Mouse (Mus musculus): ENCODE measurements around the gene Rab12. TPM values are rescaled to one million over a fixed set of nuclear protein-coding genes. Genes with fewer than 3 reads are reported as not detected.
A peak's percentile ranks its signal among the peaks of the same experiment; 100 is the strongest.

Rab12 gene
- total and polyA plus RNA-seq, 2 experiments from 2014 or later = 52.5 to 56.4 TPM

DNA sequence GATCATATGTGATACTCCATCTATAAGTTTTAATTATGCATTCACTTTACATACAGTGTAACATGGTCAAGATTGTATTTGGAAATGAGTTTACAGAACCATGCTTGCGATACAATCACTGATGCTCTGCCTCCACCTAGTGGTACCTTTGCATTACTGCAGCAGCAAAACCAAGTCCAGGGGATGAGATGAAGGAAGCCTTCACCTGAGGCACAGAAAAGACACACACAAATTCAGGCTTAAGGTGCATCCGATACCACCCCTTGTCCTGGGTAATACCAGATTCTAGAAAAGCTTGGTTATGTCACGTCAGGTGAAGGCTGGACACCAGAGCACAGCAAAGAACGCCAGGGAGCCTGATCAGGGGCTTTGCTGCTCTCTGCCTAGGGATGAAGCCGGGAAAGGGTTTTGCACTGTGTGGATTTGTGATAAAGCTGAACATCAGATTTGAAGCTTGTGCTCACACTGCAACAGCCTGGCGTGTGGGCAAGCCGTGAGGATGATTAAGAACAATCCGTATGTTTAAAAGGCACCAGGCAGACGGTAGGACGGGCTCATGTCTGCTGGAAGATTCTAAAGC, 29.4 kb downstream of the Rab12 start:
- Histone ChIP-seq H3K27me3 (ENCODE audit: control insufficient read depth, insufficient read depth, low read length) (no peaks in the 10 kb centered on the region), H3K4me3 (ENCODE audit: low read depth, low read length) (no peak overlapping the region), H3K9me3 (replicated peaks; ENCODE audit: control insufficient read depth, low read length) (no peaks in the 10 kb centered on the region), H3K4me1 (ENCODE audit: control insufficient read depth, insufficient read depth) (no peaks in the 10 kb centered on the region), H3K36me3 (replicated peaks; ENCODE audit: control insufficient read depth, insufficient read depth, low read length) (peaks cover 14% of the 10 kb centered on the region), H3K27ac (ENCODE audit: low read depth) (no peak overlapping the region), H3K4me2 (ENCODE audit: low read depth, low read length) (no peak overlapping the region), H3K9ac (replicated peaks; ENCODE audit: low read depth, low read length) (no peak overlapping the region)
- TF ChIP-seq EP300 (IDR thresholded peaks at IDR 0.05; ENCODE audit: low read depth) (no peak), CTCF (IDR thresholded peaks at IDR 0.05; ENCODE audit: low read depth) (peak; percentile 99)
- no peak for ATAC-seq (ENCODE audit: insufficient read depth, low read depth)
- whole genome bisulfite sequencing = 40% methylated on average over 10 of the region's 10 CpGs
- DNase-seq (ENCODE audit: low spot score) = peak; percentile 67

DNA sequence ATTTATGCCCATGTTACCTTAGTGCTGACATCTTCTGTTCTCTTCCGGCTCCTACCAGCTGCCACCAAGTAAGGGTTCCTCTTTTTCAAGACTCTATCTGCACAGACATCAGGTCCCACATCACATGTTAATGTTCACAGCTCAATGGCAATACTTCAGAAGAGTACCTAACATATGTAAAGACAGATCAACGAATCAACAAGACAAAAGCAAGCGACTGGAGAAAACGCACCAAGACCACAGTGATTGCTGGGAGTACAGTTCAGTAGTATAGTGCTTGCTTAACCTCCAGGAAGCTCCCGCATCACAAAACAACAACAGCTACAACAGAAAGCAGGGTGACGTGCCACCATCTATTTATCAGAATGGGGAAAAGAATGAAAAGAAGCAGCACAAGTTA, 33.0 kb downstream of the Rab12 start:
- 88% methylated on average over 6 of the region's 6 CpGs for WGBS
- TF ChIP-seq CTCF (IDR thresholded peaks at IDR 0.05; ENCODE audit: low read depth) = no peak
- TF ChIP-seq EP300 (IDR thresholded peaks at IDR 0.05; ENCODE audit: low read depth) = no peak
- no peaks in the 10 kb centered on the region for H3K9me3 ChIP-seq (replicated peaks; ENCODE audit: control insufficient read depth, low read length)
- H3K4me2 ChIP-seq (ENCODE audit: low read depth, low read length) = no peak overlapping the region
- 0 out of 2 replicates have a peak, but pooled peaks cover 3% of the 10 kb centered on the region for H3K27me3 ChIP-seq (ENCODE audit: control insufficient read depth, insufficient read depth, low read length)
- no peak overlapping the region for H3K9ac ChIP-seq (replicated peaks; ENCODE audit: low read depth, low read length)
- H3K4me1 ChIP-seq (ENCODE audit: control insufficient read depth, insufficient read depth) = no peaks in the 10 kb centered on the region
- no peaks in the 10 kb centered on the region for H3K36me3 ChIP-seq (replicated peaks; ENCODE audit: control insufficient read depth, insufficient read depth, low read length)
- no peak overlapping the region for H3K27ac ChIP-seq (ENCODE audit: low read depth)
- no peak overlapping the region for H3K4me3 ChIP-seq (ENCODE audit: low read depth, low read length)
- DNase-seq (ENCODE audit: low spot score) = no peak
- no peak for ATAC-seq (ENCODE audit: insufficient read depth, low read depth)

GRCm38 (mm10) chr17:66485742-66486141, 33.8 kb downstream of the Rab12 start:
- H3K27me3 ChIP-seq (ENCODE audit: control insufficient read depth, insufficient read depth, low read length) = peaks cover 3% of the 10 kb centered on the region; the same call in 1 of the 2 replicates
- 0 out of 2 replicates have a peak overlapping the region, but pooled peaks have one; percentile 15 for H3K4me2 ChIP-seq (ENCODE audit: low read depth, low read length)
- H3K9me3 ChIP-seq (replicated peaks; ENCODE audit: control insufficient read depth, low read length) = no peaks in the 10 kb centered on the region
- H3K36me3 ChIP-seq (replicated peaks; ENCODE audit: control insufficient read depth, insufficient read depth, low read length) = no peaks in the 10 kb centered on the region
- TF ChIP-seq CTCF (IDR thresholded peaks at IDR 0.05; ENCODE audit: low read depth) (peak; percentile 76), EP300 (IDR thresholded peaks at IDR 0.05; ENCODE audit: low read depth) (no peak)
- WGBS = 7% methylated on average over 11 of the region's 11 CpGs
- H3K4me1 ChIP-seq (ENCODE audit: control insufficient read depth, insufficient read depth) = no peaks in the 10 kb centered on the region
- no peak overlapping the region for H3K27ac ChIP-seq (ENCODE audit: low read depth)
- H3K9ac ChIP-seq (replicated peaks; ENCODE audit: low read depth, low read length) = no peak overlapping the region
- DNase-seq (ENCODE audit: low spot score) (peak; percentile 41), ATAC-seq (ENCODE audit: insufficient read depth, low read depth) (no peak)
- H3K4me3 ChIP-seq (ENCODE audit: low read depth, low read length) = no peak overlapping the region

DNA sequence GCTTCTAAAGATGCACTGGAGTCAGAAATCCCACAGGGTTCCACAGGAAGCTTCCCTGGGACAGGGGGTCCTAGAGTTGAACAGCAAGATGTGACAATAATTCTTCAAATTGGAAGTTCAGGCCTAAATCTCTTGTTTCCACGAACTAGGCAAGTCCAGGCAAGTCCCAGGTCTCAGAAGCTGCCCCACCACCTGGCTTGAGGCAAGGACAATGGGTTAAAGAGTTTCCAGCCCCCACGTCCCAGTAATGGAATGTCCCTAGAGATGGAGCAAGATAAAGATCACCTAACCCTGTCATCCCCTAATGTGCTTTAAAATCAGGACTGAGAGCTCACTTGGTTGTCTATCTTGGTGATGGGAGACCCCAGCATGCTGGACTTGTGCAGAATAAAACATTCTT, 34.6 kb downstream of the Rab12 start:
- Histone ChIP-seq H3K4me2 (ENCODE audit: low read depth, low read length) (no peak overlapping the region), H3K4me3 (ENCODE audit: low read depth, low read length) (no peak overlapping the region), H3K36me3 (replicated peaks; ENCODE audit: control insufficient read depth, insufficient read depth, low read length) (no peaks in the 10 kb centered on the region), H3K9me3 (replicated peaks; ENCODE audit: control insufficient read depth, low read length) (no peaks in the 10 kb centered on the region), H3K27ac (ENCODE audit: low read depth) (no peak overlapping the region), H3K9ac (replicated peaks; ENCODE audit: low read depth, low read length) (no peak overlapping the region), H3K4me1 (ENCODE audit: control insufficient read depth, insufficient read depth) (no peaks in the 10 kb centered on the region), H3K27me3 (ENCODE audit: control insufficient read depth, insufficient read depth, low read length) (peaks cover 3% of the 10 kb centered on the region; the same call in 1 of the 2 replicates)
- WGBS = 59% methylated on average over 2 of the region's 2 CpGs
- ATAC-seq (ENCODE audit: insufficient read depth, low read depth) (no peak), DNase-seq (ENCODE audit: low spot score) (no peak)
- no peak for TF ChIP-seq EP300 (IDR thresholded peaks at IDR 0.05; ENCODE audit: low read depth)
- TF ChIP-seq CTCF (IDR thresholded peaks at IDR 0.05; ENCODE audit: low read depth) = no peak

- WGBS = 78% methylated on average over 9 of the region's 9 CpGs
- Histone ChIP-seq H3K4me1 (ENCODE audit: control insufficient read depth, insufficient read depth) (no peaks in the 10 kb centered on the region), H3K27ac (ENCODE audit: low read depth) (no peak overlapping the region), H3K9ac (replicated peaks; ENCODE audit: low read depth, low read length) (no peak overlapping the region), H3K27me3 (ENCODE audit: control insufficient read depth, insufficient read depth, low read length) (peaks cover 3% of the 10 kb centered on the region; the same call in 1 of the 2 replicates), H3K36me3 (replicated peaks; ENCODE audit: control insufficient read depth, insufficient read depth, low read length) (no peaks in the 10 kb centered on the region), H3K9me3 (replicated peaks; ENCODE audit: control insufficient read depth, low read length) (no peaks in the 10 kb centered on the region), H3K4me3 (ENCODE audit: low read depth, low read length) (no peak overlapping the region), H3K4me2 (ENCODE audit: low read depth, low read length) (no peak overlapping the region)
- DNase-seq (ENCODE audit: low spot score) = no peak
- TF ChIP-seq EP300 (IDR thresholded peaks at IDR 0.05; ENCODE audit: low read depth) (no peak), CTCF (IDR thresholded peaks at IDR 0.05; ENCODE audit: low read depth) (no peak)
- ATAC-seq (ENCODE audit: insufficient read depth, low read depth) = no peak
Measured at GRCm38 (mm10) chr17:66483651-66484454, 35.7 kb downstream of the Rab12 start.

Data from heart, postnatal 0 days (tissue).